Mouse (Mus musculus): ENCODE results near the gene Ripply3. TPM values are rescaled to one million over a fixed set of nuclear protein-coding genes. Genes with fewer than 3 reads are reported as not detected.

Gene Ripply3
- polyA plus RNA-seq, 1 experiment from 2014 or later, result 4.3 TPM

Other genes starting within 250 kb of the Ripply3 start
- gene Sim2, start 243.5 kb upstream of the Ripply3 start, polyA plus RNA-seq (2016; fragmentation: Nextera tagmentation; extraction: Ambion mirVana), result 2.0 and 2.3 TPM in 2 replicates
- gene Hlcs, start 14.8 kb upstream of the Ripply3 start, polyA plus RNA-seq (2016; fragmentation: Nextera tagmentation; extraction: Ambion mirVana), result 11.5 and 11.9 TPM in 2 replicates
- 334 and 339 TPM in 2 replicates for gene Ttc3, start 42.2 kb downstream of the Ripply3 start, polyA plus RNA-seq (2016; fragmentation: Nextera tagmentation; extraction: Ambion mirVana)
- 97.9 and 101 TPM in 2 replicates for gene Pigp, start 43.4 kb downstream of the Ripply3 start, polyA plus RNA-seq (2016; fragmentation: Nextera tagmentation; extraction: Ambion mirVana)
- 52.4 and 61.7 TPM in 2 replicates for gene Vps26c, start 198.4 kb downstream of the Ripply3 start, polyA plus RNA-seq (2016; fragmentation: Nextera tagmentation; extraction: Ambion mirVana)
- 9.8 and 11.6 TPM in 2 replicates for gene Dyrk1a, start 241.6 kb downstream of the Ripply3 start, polyA plus RNA-seq (2016; fragmentation: Nextera tagmentation; extraction: Ambion mirVana)

Measured in limb, embryonic 12.5 days (tissue).